Mouse (Mus musculus): ENCODE results near the gene Tcp1.

Tcp1 gene

GRCm38 (mm10) chr17:12967173-12967572 is 51.7 kb downstream of the Tcp1 start:
- DNase-seq (ENCODE audit: low read depth, low spot score): no peak

- DNase-seq (ENCODE audit: low read depth, low spot score): no peak
Measured at GRCm38 (mm10) chr17:12973851-12974250, 58.4 kb downstream of the Tcp1 start.
